In genomic region chr13:97099187-97099852, GRCm38 (mm10) we compare ENCODE assay signal across 8 mouse cellular contexts. TPM values are rescaled to one million over a fixed set of nuclear protein-coding genes. Genes with fewer than 3 reads are reported as not detected.
DNase-seq lines count a peak whose midpoint lies in the region; ATAC-seq and TF ChIP-seq lines count a peak whose summit lies in the region.
"Had no signal": no experiment of that assay in that cellular context is flagged by ENCODE, and none has a peak within 500 bp of the region (broad histone marks: within the 10 kb centered on the region; RNA-seq: fewer than 3 reads in every experiment).

TSS of gene Gm6169 (minus strand) at chr13:97099237.

- no peak within 1 kb of the TSS for H3K27ac ChIP-seq in ES-E14 (ENCODE audit: insufficient read depth, low read depth, low read length, poor library complexity, severe bottlenecking)
- H3K27ac ChIP-seq in forebrain, embryonic 15.5 days (replicated peaks): no peak within 1 kb of the TSS
- H3K27ac ChIP-seq in lung, postnatal 0 days (ENCODE audit: low read length): no peak within 1 kb of the TSS
- H3K27ac ChIP-seq: liver, embryonic 15.5 days had no signal

- peaks cover 26% of the 10 kb centered on the region for H3K36me3 ChIP-seq in ES-E14 (ENCODE audit: control insufficient read depth, insufficient read depth, low read length, poor library complexity, severe bottlenecking)
- H3K36me3 ChIP-seq in forebrain, embryonic 15.5 days: no peaks in the 10 kb centered on the region; the same call in 1 of the 2 replicates
- no peaks in the 10 kb centered on the region for H3K36me3 ChIP-seq in lung, postnatal 0 days (ENCODE audit: insufficient read depth, low read length)
- H3K36me3 ChIP-seq: liver, embryonic 15.5 days had no signal

- in situ Hi-C loops in ES-E14 (cut with MboI; ENCODE audit: low sequenced_read_pairs in 2 of 2, unreplicated experiment in 2 of 2): no loop called here

- WGBS in forebrain, embryonic 15.5 days: 74% methylated on average over 22 of the region's 22 CpGs
- 68% methylated on average over 15 of the region's 22 CpGs for WGBS in lung, postnatal 0 days

- no peaks in the 10 kb centered on the region for H3K27me3 ChIP-seq in forebrain, embryonic 15.5 days
- no peaks in the 10 kb centered on the region for H3K27me3 ChIP-seq in lung, postnatal 0 days (replicated peaks; ENCODE audit: insufficient read depth, low read length)
- H3K27me3 ChIP-seq: liver, embryonic 15.5 days had no signal

- no peak within 1 kb of the TSS for H3K4me2 ChIP-seq in forebrain, embryonic 15.5 days (replicated peaks)
- no peak within 1 kb of the TSS for H3K4me2 ChIP-seq in lung, postnatal 0 days (replicated peaks; ENCODE audit: low read depth, low read length)
- H3K4me2 ChIP-seq: liver, embryonic 15.5 days had no signal

- H3K9ac ChIP-seq in ES-E14 (ENCODE audit: insufficient read depth, low read depth, low read length, poor library complexity, severe bottlenecking): no peak within 1 kb of the TSS
- H3K9ac ChIP-seq in forebrain, embryonic 15.5 days (replicated peaks): no peak within 1 kb of the TSS
- no peak within 1 kb of the TSS for H3K9ac ChIP-seq in lung, postnatal 0 days (replicated peaks; ENCODE audit: low read depth)
- H3K9ac ChIP-seq: liver, embryonic 15.5 days had no signal

- TF ChIP-seq EP300 in lung, postnatal 0 days (IDR thresholded peaks at IDR 0.05): no peak

- peaks cover 4% of the 10 kb centered on the region in 2 experiments; a peak in 3 of 4 replicates for H3K4me1 ChIP-seq in ES-E14 (ENCODE audit: control insufficient read depth in 2 of 2, insufficient read depth in 2 of 2, low read length in 2 of 2, poor library complexity in 1 of 2)
- no peaks in the 10 kb centered on the region for H3K4me1 ChIP-seq in forebrain, embryonic 15.5 days
- H3K4me1 ChIP-seq in lung, postnatal 0 days (ENCODE audit: insufficient read depth, low read depth, low read length): no peaks in the 10 kb centered on the region
- H3K4me1 ChIP-seq: liver, embryonic 15.5 days had no signal

- peak; percentile 3 to 16 for DNase-seq in B cell, adult 2 months
- DNase-seq in ES-E14 (ENCODE audit: low read depth, low spot score): peak; percentile 66
- DNase-seq in kidney, postnatal 36 days: peak; percentile 56 to 77
- DNase-seq in lung, postnatal 0 days (ENCODE audit: low spot score): peak; percentile 63
- peak; percentile 79 to 80 for DNase-seq in right cerebral cortex, adult 2 months (ENCODE audit: low spot score in 2 of 2)

- peak; percentile 52 for ATAC-seq in cerebellum, adult (ENCODE audit: insufficient number of reproducible peaks, low FRiP score, low TSS enrichment)
- peak; percentile 68 for ATAC-seq in forebrain, embryonic 15.5 days (replicated peaks)
- ATAC-seq in lung, postnatal 0 days: no peak

- H3K9me3 ChIP-seq in ES-E14 (ENCODE audit: control insufficient read depth, insufficient read depth, low read depth, low read length): no peaks in the 10 kb centered on the region
- no peaks in the 10 kb centered on the region for H3K9me3 ChIP-seq in forebrain, embryonic 15.5 days
- no peaks in the 10 kb centered on the region for H3K9me3 ChIP-seq in lung, postnatal 0 days (ENCODE audit: low read length)
- H3K9me3 ChIP-seq: liver, embryonic 15.5 days had no signal

- peak; percentile 85 for TF ChIP-seq CTCF in lung, postnatal 0 days (IDR thresholded peaks at IDR 0.05)

- H3K4me3 ChIP-seq in ES-E14 (ENCODE audit: insufficient read depth in 1 of 2, low read depth in 1 of 2, low read length in 2 of 2, poor library complexity in 1 of 2, severe bottlenecking in 1 of 2): no peak within 1 kb of the TSS
- no peak within 1 kb of the TSS for H3K4me3 ChIP-seq in forebrain, embryonic 15.5 days
- H3K4me3 ChIP-seq in lung, postnatal 0 days (ENCODE audit: low read depth, low read length): no peak within 1 kb of the TSS
- H3K4me3 ChIP-seq: liver, embryonic 15.5 days had no signal

TF ChIP-seq in ES-E14, 5 proteins besides CTCF, POLR2A, EP300 and RAD21:
- TF ChIP-seq ZNF384 (IDR thresholded peaks at IDR 0.05; ENCODE audit: low read depth, low read length) (no peak), HCFC1 (IDR thresholded peaks at IDR 0.05; ENCODE audit: borderline replicate concordance, insufficient read depth, low read length) (no peak), MAFK (IDR thresholded peaks at IDR 0.05; ENCODE audit: insufficient read depth, low read depth, low read length) (no peak), ZC3H11A (IDR thresholded peaks at IDR 0.05; ENCODE audit: borderline replicate concordance, low read depth, low read length) (0 out of 2 replicates have a peak, but pooled peaks have one; percentile 12)
TF ChIP-seq in ES-E14: peak in this region for 1.

RNA-seq across cellular contexts. Expression of gene Gm6169, which starts in this region (rescaled TPM):
- total RNA-seq in ES-E14 (2012; rRNA removed): 6.7 and 8.4 TPM in 2 replicates
- polyA plus RNA-seq in forebrain, embryonic 15.5 days (2015; fragmentation: Nextera tagmentation; extraction: Ambion mirVana): 0.92 and 1.5 TPM in 2 replicates
- polyA plus RNA-seq in lung, postnatal 0 days (2015; fragmentation: Nextera tagmentation; extraction: Ambion mirVana): 6.0 and 6.3 TPM in 2 replicates

Comparison
In these comparisons a context has a peak if more than half of its experiments do, and no peak if none do; other contexts are left out.
1. DNase-seq: peak in every context shown above with its lines; median percentile 80 in right cerebral cortex, adult 2 months; 66 in kidney, postnatal 36 days; 66 in ES-E14; 63 in lung, postnatal 0 days; 10 in B cell, adult 2 months.